Mouse (Mus musculus): ENCODE measurements around the gene Eif2a. TPM values are rescaled to one million over a fixed set of nuclear protein-coding genes. Genes with fewer than 3 reads are reported as not detected.

The Eif2a gene
- 10 to 100 TPM; 63.0 to 73.7 (median 67.5) TPM for polyA plus RNA-seq (2017; shearing (Covaris generic))

DNA sequence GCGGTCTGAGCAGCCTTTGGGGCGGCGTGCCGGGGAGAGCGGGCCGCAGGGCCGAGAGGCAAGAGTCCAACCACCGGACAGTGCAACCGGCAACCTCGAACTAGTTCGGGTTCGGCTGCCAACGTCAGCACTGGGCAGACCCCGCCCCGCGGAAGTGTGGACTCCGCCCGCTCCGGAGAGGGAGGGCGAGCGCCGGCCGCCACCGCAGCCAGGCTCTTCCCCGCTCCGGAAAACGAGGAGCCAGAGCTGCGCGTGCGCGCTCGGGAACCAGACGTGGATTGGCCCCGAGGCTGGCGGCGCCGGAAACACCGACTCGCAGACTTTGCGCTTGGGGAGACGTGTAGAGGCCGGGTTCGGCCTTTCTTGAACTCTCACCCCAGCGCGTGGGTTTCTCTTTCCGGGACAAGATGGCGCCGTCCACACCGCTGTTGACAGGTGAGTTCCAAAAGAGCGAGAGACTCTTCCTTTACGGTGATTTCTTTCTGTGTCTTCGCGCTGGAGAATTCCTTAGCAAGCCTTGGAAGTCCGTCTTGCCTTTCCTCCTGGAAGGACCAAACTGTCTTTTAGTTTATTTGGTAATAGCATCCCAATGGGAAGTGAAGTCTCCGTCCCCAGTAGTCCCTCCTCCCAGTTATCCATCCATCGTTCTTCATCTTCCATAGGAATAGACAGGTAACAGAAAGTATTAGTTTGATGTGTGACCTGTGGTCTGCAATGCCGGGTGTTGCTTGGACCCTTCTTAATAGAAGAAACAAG is at the start of gene Eif2a, which contains the start of gene Serp1:
Gene Eif2a (plus strand): TSS at position 170 of the 756 bp plus-strand sequence.
Gene Serp1 (minus strand): TSS at position 241 of the 756 bp plus-strand sequence.
- ATAC-seq, result peak; percentile 94

DNA sequence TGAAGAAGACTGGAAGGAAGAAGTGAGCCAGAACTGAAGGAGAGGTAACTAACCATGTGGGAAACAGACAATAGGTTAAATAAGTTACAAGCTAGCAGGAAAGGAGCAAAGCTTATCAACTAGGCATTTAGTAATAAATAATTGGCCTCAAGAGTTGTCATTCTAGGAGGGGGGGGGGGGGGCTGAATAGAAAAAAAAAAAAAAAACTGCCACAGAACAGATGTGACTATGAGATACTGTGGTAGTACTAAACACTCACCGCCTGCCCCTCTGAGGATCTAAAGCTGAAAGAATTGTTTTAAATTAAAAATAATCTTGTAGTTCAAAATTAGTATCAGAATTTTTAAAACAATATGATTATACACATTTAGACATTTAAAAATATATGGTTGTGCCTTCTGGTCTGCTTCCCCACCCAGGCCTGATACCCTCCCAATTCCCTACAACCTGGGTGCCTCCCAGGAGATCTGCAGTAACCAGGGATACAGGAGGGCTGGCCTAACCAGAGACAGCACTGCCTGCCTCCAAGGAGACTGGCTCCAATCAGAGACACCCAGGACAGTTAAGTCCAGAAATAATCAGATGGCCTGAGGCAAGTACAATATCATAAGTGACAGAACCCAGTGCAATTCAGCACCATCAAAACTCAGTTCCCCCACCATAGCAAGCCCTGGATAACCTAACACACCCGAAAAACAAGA is 46.7 kb upstream of the Eif2a start:
- no peak for ATAC-seq

DNA sequence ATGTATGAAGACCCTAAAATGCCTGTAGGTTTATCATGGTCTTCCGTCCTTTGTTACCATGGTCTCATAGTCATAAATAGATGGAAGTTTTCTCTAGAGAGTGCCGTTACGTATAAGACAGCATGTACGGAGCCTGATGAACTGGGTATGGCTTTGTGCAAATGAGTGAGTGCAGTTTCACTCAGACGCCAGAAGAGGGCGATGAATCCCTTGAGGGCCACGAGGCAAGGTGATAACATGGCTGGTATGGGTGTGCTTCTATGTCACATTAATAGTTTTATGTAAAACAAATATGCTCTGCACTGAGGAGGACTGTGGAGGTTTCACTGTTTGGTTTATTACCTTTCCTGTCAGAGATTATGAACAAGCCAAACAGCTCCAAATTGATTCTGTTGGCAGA is 39.7 kb upstream of the Eif2a start:
- ATAC-seq, result no peak

DNA sequence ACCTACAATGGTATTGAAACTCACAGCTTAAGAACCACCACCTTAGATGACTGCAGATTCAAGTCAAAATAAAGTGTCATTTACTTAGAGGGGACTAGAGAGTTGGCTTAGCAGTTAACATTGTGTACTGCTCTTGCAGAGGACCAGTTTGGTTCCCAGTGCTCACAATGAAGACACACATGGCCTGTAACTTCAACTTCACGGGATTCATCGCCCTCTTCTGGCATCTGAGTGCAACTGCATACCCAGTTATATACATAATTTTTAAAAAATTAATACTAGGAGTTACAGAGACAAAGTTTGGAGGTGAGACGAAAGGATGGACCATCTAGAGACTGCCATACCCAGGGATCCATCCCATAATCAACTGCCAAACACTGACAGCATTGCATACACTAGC is 38.5 kb upstream of the Eif2a start:
- ATAC-seq, result no peak

DNA sequence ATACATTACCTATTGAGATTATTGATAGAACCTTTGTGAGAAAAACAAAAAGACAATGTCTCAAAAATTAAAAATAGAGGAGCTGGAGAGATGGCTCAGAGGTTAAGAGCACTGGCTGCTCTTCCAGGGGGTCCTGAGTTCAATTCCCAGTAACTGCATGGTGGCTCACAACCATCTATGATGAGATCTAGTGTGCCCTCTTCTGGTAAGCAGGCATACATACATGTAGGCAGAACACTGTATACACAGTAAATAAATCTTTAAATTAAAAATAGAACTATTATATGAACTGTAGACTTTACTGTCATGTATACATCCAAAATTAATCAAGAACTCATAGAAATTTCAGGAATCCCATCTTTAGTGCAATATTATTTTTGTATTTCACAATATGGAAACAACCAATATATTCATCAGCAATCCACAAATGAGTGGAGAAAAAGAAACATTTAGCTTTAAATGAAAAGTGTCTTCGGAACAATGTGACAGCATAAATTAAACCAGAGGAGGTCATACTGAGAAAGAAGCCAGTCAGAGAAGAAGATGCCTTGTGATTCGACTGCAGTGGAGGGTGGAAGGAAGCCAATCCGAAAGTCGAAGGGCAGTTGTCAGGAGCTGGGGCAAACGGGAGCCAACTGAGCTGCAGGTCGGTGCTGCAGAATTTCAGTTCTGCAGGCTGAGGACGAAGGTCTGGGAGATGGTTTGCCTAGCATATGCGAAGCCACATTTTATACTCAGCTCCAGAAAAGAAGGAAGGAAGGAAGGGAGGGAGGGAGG is 37.4 kb upstream of the Eif2a start:
- peak; percentile 46 for ATAC-seq

DNA sequence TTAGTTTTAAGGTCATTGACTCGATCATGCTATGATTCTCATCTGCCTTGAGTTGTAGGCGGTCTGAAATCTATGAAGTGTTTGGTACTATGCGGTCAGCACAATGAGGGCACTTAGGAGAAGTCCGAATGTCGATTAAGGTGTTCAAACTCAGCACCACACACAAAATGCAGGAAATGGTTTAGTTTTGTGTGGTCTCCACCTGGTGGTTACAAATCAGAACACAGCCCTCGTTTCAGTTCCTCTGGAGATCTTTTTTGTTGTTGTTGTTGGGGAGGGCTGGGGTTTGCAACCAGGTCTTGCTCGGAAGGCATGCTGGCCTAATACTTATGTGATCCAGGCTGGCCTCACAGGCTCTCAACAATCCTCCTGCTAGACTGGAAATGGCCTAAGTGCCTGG is 34.8 kb upstream of the Eif2a start:
- ATAC-seq, result peak; percentile 80

DNA sequence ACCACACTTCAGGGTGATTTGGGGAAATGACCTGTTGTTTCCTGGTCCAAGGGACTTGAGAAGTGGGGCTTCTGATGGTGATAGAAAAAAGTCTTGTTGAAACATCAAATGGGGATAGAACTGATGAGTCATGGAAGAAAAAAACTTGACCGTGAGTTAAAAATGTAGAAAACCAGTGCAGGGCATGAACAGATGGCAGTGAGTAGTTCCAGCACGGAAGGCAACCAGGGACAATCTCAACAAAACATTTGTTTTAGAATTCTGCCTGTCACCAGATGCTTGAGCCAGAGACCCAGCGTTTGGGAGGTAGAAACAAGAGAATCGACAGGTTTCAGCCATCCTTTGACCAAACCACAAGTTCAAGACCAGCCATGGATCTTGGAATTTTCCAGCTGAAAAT is 32.0 kb upstream of the Eif2a start:
- no peak for ATAC-seq

DNA sequence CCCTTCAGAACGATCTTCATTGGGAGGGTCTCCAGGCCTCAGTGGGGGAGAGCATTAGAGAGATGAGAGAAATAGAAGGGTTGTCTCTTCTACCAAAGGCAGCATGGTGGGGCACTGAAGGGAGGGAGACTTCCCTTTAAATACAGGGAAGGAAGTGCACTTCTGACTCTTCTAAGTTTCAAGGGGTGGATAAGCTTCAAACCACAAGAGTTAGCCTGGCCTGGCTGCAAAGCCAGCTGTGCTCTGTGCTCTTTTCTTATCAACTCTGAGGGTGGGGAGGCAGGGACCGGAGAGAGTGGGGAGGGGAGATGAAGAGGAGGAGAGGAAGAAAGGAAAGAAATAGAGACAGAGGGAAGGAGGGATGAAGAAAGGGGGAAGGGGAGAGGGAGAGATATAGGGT is 23.7 kb upstream of the Eif2a start:
- no peak for ATAC-seq

DNA sequence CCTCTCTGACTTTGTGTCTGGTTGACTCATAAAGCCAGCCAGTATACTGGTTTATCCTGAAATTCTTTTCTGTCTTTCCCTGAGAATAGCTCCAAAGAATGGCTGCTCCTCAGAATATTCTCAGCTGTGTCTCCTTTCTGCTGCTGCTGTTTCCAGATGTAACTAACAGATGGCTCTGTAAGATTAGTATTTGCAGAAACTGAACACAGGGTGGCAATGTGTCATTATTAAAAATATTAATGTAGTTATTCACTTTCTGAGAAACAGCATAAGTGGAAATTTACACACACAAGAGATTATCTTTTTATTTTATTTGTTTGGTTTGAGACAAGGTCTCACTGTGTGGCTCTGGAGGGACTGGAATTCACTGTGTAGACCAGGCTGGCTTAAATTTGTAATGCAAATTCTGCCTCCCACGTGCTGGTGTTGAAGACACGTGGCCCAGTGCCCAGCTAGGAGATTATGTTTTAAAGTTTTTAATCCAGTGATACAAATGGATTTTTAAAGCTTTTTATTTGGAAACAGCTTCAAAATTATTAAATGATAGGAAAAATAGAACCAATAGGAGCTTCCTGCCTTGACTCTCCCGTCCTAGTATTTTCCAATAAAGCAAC is 21.8 kb upstream of the Eif2a start:
- ATAC-seq, result no peak

DNA sequence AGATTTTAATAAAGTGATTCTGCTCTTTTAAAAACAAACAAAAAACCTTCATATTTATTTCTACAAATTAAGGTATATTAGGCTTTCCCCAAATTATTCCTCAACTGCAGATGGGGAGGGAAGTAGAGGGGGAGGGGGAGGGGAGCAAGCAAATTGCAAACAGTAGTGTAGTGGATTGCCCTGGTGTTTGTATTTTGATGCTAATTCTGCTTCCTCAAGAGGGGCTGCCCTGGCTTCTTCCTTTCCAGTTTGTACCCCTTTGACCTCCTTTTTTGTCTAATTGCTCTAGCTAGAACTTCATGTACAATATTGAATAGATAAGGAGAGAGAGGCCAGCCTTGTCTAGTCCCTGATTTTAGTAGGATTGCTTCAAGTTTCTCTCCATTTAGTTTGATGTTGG is 20.9 kb upstream of the Eif2a start:
- ATAC-seq, result no peak

DNA sequence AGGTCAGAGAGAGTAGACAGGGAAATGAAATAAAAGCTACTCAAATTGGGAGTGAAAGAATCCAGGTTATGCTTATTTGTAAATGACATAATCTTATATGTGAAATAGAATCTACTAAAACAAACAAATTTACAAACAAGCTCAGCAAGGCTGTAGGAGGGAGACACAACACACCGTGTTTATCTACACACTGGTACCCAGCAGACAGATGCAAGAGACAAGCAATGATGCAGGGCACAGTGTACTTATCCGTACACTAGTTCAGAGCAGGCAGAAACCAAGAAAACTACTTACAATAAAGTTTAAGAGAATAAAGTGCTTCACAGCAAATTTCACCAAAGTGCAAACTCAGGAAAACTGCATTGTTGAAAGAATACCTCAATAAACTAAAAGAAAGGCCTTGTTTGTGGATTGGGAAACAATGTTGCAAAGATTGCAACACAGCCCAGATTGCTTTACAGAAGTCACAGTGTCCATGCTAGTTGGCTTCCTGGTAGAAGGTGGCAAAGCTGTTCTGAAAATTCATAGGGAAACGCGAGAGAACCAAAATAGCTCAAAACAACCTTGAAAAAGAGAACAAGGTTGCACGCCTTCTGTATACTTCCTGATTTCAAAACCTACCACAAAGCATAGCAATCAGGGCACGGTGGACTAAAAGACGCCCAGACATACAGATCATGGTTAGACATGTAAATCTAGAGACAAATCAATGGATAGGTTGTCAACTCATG is 17.4 kb upstream of the Eif2a start:
- no peak for ATAC-seq

DNA sequence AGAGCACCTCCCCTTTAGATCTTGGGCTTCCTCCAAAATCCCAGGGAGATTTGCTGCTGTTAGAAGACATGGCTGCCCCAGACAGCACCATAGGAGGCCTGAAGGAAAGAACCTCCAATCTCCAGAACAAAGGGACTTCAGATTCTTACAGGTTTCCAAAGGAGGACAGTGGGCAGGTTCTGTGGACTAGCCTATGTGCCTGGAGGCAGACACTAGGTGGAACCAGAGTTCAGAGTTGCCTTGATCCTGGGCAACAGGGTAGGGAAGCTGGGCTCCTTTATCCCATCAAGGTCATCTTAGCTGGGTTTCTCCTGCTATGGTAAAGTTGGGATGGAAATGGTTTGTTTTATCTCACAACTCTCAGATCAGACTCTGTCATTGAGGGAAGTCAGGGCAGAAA is 14.0 kb upstream of the Eif2a start:
- no peak for ATAC-seq

DNA sequence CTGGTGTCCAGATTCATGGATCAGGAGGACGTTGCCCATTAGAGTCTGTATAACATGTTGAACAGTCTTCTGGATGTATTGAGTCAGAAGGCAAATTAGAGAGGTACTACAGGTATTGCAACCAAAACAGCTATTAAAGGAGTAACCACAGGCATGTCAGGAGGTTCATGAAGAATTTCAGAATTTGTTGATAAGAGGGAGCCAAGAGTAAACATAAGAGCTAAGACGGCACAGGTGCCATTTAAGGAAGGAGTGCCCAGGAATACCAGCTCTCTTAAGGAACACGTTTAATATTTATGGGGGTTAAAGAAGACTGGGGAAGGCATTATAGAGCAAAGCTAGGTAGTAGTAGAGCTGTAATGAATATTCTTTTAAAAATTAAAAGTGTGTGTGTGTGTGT is 12.9 kb upstream of the Eif2a start:
- ATAC-seq, result no peak

DNA sequence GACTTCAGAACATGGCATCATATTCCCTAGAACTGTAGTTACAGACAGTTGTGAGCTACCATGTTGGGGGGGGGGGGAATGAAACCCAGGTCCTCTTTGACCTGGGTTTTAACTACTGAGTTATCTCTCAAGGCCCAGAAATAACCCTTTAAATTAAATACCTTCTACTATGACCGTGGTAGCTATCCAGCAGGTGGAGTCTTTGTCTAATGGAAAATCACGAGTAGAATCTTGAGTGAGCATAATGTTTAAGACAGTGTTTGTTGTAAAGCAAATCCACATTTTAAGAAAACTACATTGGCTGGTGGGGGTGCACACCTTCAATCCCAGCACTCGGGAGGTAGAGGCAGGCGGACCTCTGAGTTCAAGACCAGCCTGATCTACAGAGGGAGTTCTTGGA is 12.1 kb upstream of the Eif2a start:
- no peak for ATAC-seq

DNA sequence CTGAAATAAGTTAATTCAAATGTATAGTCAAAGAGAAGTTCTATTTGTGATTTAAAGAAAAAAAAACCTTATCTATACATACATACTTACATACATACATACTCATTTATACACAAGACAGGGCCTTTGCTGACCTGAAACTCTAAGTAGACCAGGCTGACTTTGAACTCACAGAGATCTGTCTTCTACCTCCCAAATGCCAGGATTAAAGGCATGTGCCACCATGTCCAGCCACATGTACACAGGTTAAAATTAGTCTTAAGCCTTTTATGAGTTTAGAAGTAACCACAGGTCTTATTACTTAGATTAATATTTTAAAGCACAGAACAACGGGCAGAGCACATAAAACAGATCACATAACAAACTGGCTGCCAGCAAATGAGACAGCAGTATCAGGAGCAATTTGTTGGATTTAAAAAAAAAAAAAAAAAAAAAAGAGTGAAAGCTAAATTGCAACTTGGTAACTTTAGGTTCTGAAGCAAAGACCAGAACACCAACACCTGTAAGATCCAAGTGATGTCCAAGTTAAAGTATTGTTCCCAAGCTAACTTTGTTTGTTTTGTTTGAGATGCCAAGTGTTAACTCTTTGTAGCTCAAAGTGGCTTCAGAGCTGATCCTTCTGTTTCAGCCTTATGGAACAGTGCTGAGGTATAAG is 9.5 kb upstream of the Eif2a start:
- ATAC-seq, result no peak

DNA sequence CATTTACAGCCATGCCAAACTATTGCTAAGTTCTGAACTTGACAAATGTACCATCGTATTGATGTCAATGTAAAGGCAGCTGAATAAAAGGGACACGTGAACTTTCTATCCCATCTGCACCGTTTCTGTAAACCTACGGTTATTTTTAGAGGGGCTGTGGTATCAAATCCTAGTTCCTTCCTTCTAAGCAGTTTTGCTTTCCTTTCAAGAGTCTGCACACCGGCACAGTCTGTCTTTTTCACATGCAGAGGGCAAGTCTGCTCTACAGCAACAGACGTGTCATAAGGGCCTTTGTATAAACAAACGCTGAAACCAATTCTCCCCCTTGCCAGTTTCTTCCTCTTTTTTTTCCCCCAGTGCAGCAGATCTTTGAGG is 9.0 kb upstream of the Eif2a start:
- ATAC-seq, result peak; percentile 50

DNA sequence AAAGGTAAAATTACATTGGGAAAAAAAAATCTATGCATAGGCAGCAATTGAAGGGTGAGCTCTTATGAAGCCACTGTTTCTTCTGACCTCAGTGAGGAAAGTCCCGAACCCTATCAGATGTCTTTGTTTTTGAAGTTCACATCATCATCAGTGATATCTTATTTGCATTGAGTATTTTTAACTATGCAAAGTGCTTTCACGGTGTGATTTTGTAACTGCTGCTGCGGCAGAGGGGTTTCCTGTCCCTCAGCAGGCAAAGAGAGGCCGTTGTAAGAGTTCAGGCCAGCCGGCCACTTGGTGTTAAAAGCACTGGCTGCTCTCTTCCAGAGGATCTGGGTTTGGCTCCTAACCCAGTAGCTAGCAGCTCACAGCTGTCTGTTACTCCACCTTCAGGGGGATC is 8.4 kb upstream of the Eif2a start:
- ATAC-seq, result peak; percentile 85

DNA sequence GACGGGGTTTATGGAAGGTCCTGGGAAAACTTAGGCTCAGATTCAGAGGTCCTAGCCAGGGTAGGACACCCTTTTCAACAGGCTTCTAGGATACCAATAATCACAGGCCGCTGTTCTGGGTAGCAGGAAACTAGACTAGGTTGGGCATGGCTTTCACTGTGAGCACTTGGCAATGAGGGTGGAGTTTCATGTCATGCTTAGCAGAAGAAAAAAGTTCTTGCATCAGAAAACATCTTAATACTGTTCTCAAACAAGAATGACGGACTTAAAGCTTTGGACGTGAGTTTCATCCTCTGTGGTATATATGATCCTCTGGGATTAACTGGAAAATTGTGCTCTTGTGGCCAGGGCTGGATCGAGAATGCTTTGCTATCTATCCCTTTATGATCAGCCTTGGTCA is 7.8 kb upstream of the Eif2a start:
- peak; percentile 38 for ATAC-seq

DNA sequence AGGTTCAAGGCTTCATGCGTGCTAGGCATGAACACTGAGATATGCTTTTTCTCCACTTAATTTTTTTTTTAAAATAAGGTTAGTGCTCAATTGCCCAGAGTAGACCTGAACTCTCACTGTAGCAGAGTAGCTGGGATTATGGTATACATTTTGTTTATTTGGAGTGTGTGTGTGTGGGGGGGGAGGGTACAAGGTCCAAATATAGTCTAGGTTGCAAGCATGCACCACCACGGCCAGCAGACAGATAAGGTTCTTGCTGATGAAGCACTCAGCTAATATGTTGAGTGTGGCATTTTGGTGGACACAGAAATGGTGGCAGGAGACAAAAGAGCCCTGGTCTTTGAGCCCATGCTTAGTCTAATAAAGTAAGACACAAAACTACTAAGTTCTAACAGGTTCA is 6.7 kb upstream of the Eif2a start:
- no peak for ATAC-seq

DNA sequence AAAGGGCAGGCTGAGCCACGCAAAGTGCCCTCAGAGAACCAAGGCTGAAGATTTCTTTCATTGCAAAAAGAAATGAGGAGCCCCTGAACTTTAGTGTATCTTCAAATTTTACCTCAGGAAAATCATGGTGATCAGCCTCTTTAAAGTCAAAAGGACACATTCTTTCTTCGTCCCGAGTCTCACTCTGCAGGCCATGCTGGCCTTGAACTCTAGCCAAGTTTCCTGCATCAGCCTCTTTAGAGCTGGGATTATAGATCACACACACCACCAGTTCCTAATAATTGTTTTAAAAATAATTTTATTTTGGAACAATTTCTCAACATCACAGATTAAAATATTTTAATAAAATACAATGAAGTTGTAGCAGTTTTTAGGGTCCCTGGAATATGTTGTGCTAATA is 6.1 kb upstream of the Eif2a start:
- no peak for ATAC-seq

DNA sequence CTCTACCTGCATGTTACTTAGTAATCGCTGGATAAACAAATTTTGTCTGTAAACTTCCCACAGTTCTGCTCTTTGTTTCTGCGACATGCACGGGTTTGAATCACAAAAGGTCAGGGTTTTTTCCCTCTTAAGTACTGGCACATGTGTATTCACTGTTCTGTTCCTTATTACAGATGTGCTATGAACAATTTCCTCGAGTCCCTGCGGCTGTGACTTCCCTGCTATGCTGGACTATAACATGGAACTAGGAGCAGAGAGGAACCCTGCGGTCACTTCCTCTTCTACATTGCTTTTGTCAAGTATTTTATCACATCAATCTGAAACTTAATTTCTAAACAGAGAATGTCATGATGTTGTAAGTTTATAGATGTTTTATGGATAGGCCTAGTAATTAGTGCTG is 5.3 kb upstream of the Eif2a start:
- ATAC-seq, result no peak

DNA sequence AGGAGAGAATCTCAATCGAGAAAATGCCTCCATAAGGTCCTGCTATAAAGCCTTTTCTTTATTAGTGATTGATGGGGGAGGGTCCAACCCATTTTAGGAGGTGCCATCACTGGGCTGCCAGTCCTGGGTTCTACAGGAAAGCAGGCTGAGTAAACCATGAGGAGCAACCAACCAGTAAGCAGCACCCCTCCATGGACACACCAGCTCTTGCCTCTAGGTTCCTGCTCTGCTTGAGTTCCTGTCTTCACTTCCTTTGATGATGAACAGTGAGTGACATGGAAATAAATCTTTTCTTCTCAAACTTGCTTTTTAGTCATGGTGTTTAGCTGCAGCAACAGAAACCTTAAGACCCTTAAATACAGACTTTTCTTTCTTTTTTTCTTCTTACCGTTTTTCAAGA is 4.3 kb upstream of the Eif2a start:
- ATAC-seq, result no peak

Measured in inflammation-experienced regulatory T-cells, adult 6 months (primary cell).